Mouse (Mus musculus): ENCODE results near the gene Snx29. TPM values are rescaled to one million over a fixed set of nuclear protein-coding genes. Genes with fewer than 3 reads are reported as not detected.

Snx29 gene
- polyA plus RNA-seq, 1 experiment from 2014 or later, result 4.0 TPM

- H3K36me3 ChIP-seq (replicated peaks), result no peaks in the 10 kb centered on the region
- H3K27me3 ChIP-seq, result no peaks in the 10 kb centered on the region
- 75% methylated on average over 7 of the region's 7 CpGs for WGBS (ENCODE audit: insufficient replicate concordance)
- H3K4me3 ChIP-seq (replicated peaks), result no peak overlapping the region
- no peak overlapping the region for H3K27ac ChIP-seq (replicated peaks)
- no peak overlapping the region for H3K9ac ChIP-seq
- H3K4me1 ChIP-seq (replicated peaks), result no peaks in the 10 kb centered on the region
- no peaks in the 10 kb centered on the region for H3K9me3 ChIP-seq (replicated peaks)
- ATAC-seq (ENCODE audit: insufficient read depth), result no peak
- H3K4me2 ChIP-seq, result no peak overlapping the region
Observed at GRCm38 (mm10) chr16:11757951-11758350, 435.2 kb downstream of the Snx29 start.

GRCm38 (mm10) chr16:11772318-11772717, 449.6 kb downstream of the Snx29 start:
- Histone ChIP-seq H3K27me3 (no peaks in the 10 kb centered on the region), H3K4me1 (replicated peaks) (no peaks in the 10 kb centered on the region), H3K36me3 (replicated peaks) (no peaks in the 10 kb centered on the region), H3K9ac (no peak overlapping the region), H3K27ac (replicated peaks) (no peak overlapping the region), H3K9me3 (replicated peaks) (0 out of 2 replicates have a peak, but pooled peaks cover 5% of the 10 kb centered on the region), H3K4me3 (replicated peaks) (no peak overlapping the region), H3K4me2 (no peak overlapping the region)
- 39% methylated on average over 2 of the region's 2 CpGs for WGBS (ENCODE audit: insufficient replicate concordance)
- ATAC-seq (ENCODE audit: insufficient read depth), result no peak

- ATAC-seq (ENCODE audit: insufficient read depth), result no peak
- 77% methylated on average over 1 of the region's 1 CpGs for WGBS (ENCODE audit: insufficient replicate concordance)
- H3K9me3 ChIP-seq (replicated peaks), result 0 out of 2 replicates have a peak, but pooled peaks cover 5% of the 10 kb centered on the region
- H3K27ac ChIP-seq (replicated peaks), result no peak overlapping the region
- H3K4me3 ChIP-seq (replicated peaks), result no peak overlapping the region
- H3K36me3 ChIP-seq (replicated peaks), result no peaks in the 10 kb centered on the region
- H3K9ac ChIP-seq, result no peak overlapping the region
- no peak overlapping the region for H3K4me2 ChIP-seq
- no peaks in the 10 kb centered on the region for H3K4me1 ChIP-seq (replicated peaks)
- no peaks in the 10 kb centered on the region for H3K27me3 ChIP-seq
Observed at GRCm38 (mm10) chr16:11774321-11774720, 451.6 kb downstream of the Snx29 start.

- Histone ChIP-seq H3K4me3 (replicated peaks) (no peak overlapping the region), H3K27me3 (no peaks in the 10 kb centered on the region), H3K9me3 (replicated peaks) (no peaks in the 10 kb centered on the region), H3K4me1 (replicated peaks) (no peaks in the 10 kb centered on the region), H3K36me3 (replicated peaks) (no peaks in the 10 kb centered on the region), H3K4me2 (no peak overlapping the region), H3K27ac (replicated peaks) (no peak overlapping the region), H3K9ac (no peak overlapping the region)
- WGBS (ENCODE audit: insufficient replicate concordance), result 70% methylated on average over 3 of the region's 3 CpGs
- ATAC-seq (ENCODE audit: insufficient read depth), result no peak
Observed at GRCm38 (mm10) chr16:11776528-11776927, 453.8 kb downstream of the Snx29 start.

GRCm38 (mm10) chr16:11778191-11778590, 455.5 kb downstream of the Snx29 start:
- Histone ChIP-seq H3K9ac (no peak overlapping the region), H3K9me3 (replicated peaks) (no peaks in the 10 kb centered on the region), H3K27me3 (no peaks in the 10 kb centered on the region), H3K4me3 (replicated peaks) (no peak overlapping the region), H3K36me3 (replicated peaks) (no peaks in the 10 kb centered on the region), H3K4me1 (replicated peaks) (peaks cover 16% of the 10 kb centered on the region; the same call in 1 of the 2 replicates), H3K4me2 (no peak overlapping the region), H3K27ac (replicated peaks) (no peak overlapping the region)
- no peak for ATAC-seq (ENCODE audit: insufficient read depth)
- 63% methylated on average over 5 of the region's 5 CpGs for WGBS (ENCODE audit: insufficient replicate concordance)

- ATAC-seq (ENCODE audit: insufficient read depth), result no peak
- 65% methylated on average over 9 of the region's 9 CpGs for WGBS (ENCODE audit: insufficient replicate concordance)
- H3K27ac ChIP-seq (replicated peaks), result no peak overlapping the region
Observed at GRCm38 (mm10) chr16:11778715-11779460, 456.2 kb downstream of the Snx29 start.

GRCm38 (mm10) chr16:11782082-11782481, 459.4 kb downstream of the Snx29 start:
- H3K36me3 ChIP-seq (replicated peaks), result no peaks in the 10 kb centered on the region
- peak; percentile 70 for ATAC-seq (ENCODE audit: insufficient read depth)
- WGBS (ENCODE audit: insufficient replicate concordance), result 8% methylated on average over 2 of the region's 2 CpGs
- no peak overlapping the region for H3K4me3 ChIP-seq (replicated peaks)
- H3K27me3 ChIP-seq, result no peaks in the 10 kb centered on the region
- no peak overlapping the region for H3K27ac ChIP-seq (replicated peaks)
- H3K4me2 ChIP-seq, result peak overlapping the region; percentile 30; the same call in 1 of the 2 replicates
- no peaks in the 10 kb centered on the region for H3K9me3 ChIP-seq (replicated peaks)
- no peak overlapping the region for H3K9ac ChIP-seq
- H3K4me1 ChIP-seq (replicated peaks), result peaks cover 21% of the 10 kb centered on the region; the same call in 1 of the 2 replicates

More at GRCm38 (mm10) chr16:11778715-11779460, 456.2 kb downstream of the Snx29 start:
- Histone ChIP-seq H3K27me3 (no peaks in the 10 kb centered on the region), H3K4me3 (replicated peaks) (no peak overlapping the region), H3K4me2 (no peak overlapping the region), H3K36me3 (replicated peaks) (no peaks in the 10 kb centered on the region), H3K4me1 (replicated peaks) (peaks cover 21% of the 10 kb centered on the region; the same call in 1 of the 2 replicates), H3K9ac (no peak overlapping the region), H3K9me3 (replicated peaks) (no peaks in the 10 kb centered on the region)

- Histone ChIP-seq H3K27ac (replicated peaks) (no peak overlapping the region), H3K9me3 (replicated peaks) (no peaks in the 10 kb centered on the region), H3K4me1 (replicated peaks) (peaks cover 21% of the 10 kb centered on the region; the same call in 1 of the 2 replicates), H3K36me3 (replicated peaks) (no peaks in the 10 kb centered on the region), H3K27me3 (no peaks in the 10 kb centered on the region), H3K9ac (no peak overlapping the region), H3K4me3 (replicated peaks) (no peak overlapping the region), H3K4me2 (no peak overlapping the region)
- no peak for ATAC-seq (ENCODE audit: insufficient read depth)
Observed at GRCm38 (mm10) chr16:11783337-11783736, 460.6 kb downstream of the Snx29 start.

GRCm38 (mm10) chr16:11784354-11784753, 461.6 kb downstream of the Snx29 start:
- Histone ChIP-seq H3K4me2 (no peak overlapping the region), H3K9me3 (replicated peaks) (no peaks in the 10 kb centered on the region), H3K4me1 (replicated peaks) (peaks cover 21% of the 10 kb centered on the region; the same call in 1 of the 2 replicates), H3K27me3 (no peaks in the 10 kb centered on the region), H3K27ac (replicated peaks) (no peak overlapping the region), H3K36me3 (replicated peaks) (no peaks in the 10 kb centered on the region), H3K9ac (no peak overlapping the region), H3K4me3 (replicated peaks) (no peak overlapping the region)
- ATAC-seq (ENCODE audit: insufficient read depth), result no peak
- WGBS (ENCODE audit: insufficient replicate concordance), result 43% methylated on average over 4 of the region's 4 CpGs

GRCm38 (mm10) chr16:11785806-11786205, 463.1 kb downstream of the Snx29 start:
- Histone ChIP-seq H3K27ac (replicated peaks) (no peak overlapping the region), H3K4me2 (no peak overlapping the region), H3K4me3 (replicated peaks) (no peak overlapping the region), H3K27me3 (no peaks in the 10 kb centered on the region), H3K36me3 (replicated peaks) (no peaks in the 10 kb centered on the region), H3K9me3 (replicated peaks) (no peaks in the 10 kb centered on the region), H3K9ac (no peak overlapping the region), H3K4me1 (replicated peaks) (peaks cover 21% of the 10 kb centered on the region; the same call in 1 of the 2 replicates)
- 45% methylated on average over 4 of the region's 4 CpGs for WGBS (ENCODE audit: insufficient replicate concordance)
- no peak for ATAC-seq (ENCODE audit: insufficient read depth)

GRCm38 (mm10) chr16:11790476-11790875, 467.8 kb downstream of the Snx29 start:
- no peak overlapping the region for H3K4me2 ChIP-seq

More at GRCm38 (mm10) chr16:11790476-11790875, 467.8 kb downstream of the Snx29 start:
- Histone ChIP-seq H3K27ac (replicated peaks) (no peak overlapping the region), H3K9ac (no peak overlapping the region), H3K4me1 (replicated peaks) (no peaks in the 10 kb centered on the region), H3K27me3 (no peaks in the 10 kb centered on the region), H3K9me3 (replicated peaks) (no peaks in the 10 kb centered on the region), H3K4me3 (replicated peaks) (no peak overlapping the region), H3K36me3 (replicated peaks) (no peaks in the 10 kb centered on the region)
- ATAC-seq (ENCODE audit: insufficient read depth), result no peak
- whole genome bisulfite sequencing (ENCODE audit: insufficient replicate concordance), result 71% methylated on average over 3 of the region's 3 CpGs

Data from liver, embryonic 15.5 days (tissue).